Mouse (Mus musculus) layer of hippocampus, adult 2 months (tissue): ENCODE data around the gene Jagn1. TPM values are rescaled to one million over a fixed set of nuclear protein-coding genes. Genes with fewer than 3 reads are reported as not detected.

Source experiments
- DNase-seq, 2 experiments: peaks; one replicate each; pipeline ENCODE4 v3.0.0; 2022; ENCODE audit warnings: low spot score in 2 of 2
- H3K27ac ChIP-seq: fragments of 200-600 bp; 2 replicates; pipeline ENCODE4 v1.8.1; 2022
- H3K4me3 ChIP-seq: fragments of 200-600 bp; 2 replicates; pipeline ENCODE4 v1.8.1; 2022; ENCODE audit warnings: mild to moderate bottlenecking
- CTCF ChIP-seq: fragments of 200-600 bp; conservative IDR thresholded peaks from 2 replicates; pipeline ENCODE4 v1.8.1; 2022; ENCODE audit warnings: antibody characterized with exemption, mild to moderate bottlenecking, moderate library complexity
- microRNA-seq, 2 experiments: library from miRNA; unstranded; fragments of <30 nt; microRNA quantifications; one replicate each; pipeline ENCODE4 v1.2.0; 2021
- total RNA-seq, 2 experiments: library from RNA; stranded (reverse); gene quantifications; 2 replicates each; pipeline ENCODE4 v1.2.3; 2021

Gene Jagn1
- total RNA-seq, 2 experiments from 2014 or later = 41.9 to 42.3 TPM

DNA sequence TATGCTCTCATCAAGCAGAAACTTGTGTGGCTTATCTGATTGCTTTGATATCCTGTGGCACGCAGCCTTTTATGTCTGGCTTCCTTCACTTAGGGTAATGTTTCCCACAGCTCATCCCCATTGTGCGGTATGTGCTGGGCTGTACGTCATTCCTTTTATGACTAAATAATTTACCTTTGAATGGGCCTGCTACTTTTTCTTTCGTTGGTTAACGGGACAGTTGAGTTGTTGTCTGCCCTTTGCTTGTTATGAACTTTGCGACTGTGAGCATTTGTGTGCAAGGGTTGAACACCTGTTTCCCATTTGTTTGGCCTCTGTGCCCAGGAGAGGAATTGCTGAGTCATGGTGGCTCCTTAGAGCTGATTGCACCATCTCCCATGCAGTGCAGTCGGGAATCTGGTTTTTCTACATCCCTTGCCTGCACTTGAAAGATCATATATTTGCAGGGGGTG, 44.8 kb downstream of the Jagn1 start:
- Histone ChIP-seq H3K4me3 (peak overlapping the region; percentile 2; the same call in 1 of the 2 replicates), H3K27ac (peak overlapping the region; percentile 69)
- DNase-seq = no peak
- no peak for TF ChIP-seq CTCF

GRCm38 (mm10) chr6:113489410-113489809, 47.0 kb downstream of the Jagn1 start:
- H3K27ac ChIP-seq = no peak overlapping the region
- DNase-seq = no peak
- H3K4me3 ChIP-seq = no peak overlapping the region
- no peak for TF ChIP-seq CTCF

DNA sequence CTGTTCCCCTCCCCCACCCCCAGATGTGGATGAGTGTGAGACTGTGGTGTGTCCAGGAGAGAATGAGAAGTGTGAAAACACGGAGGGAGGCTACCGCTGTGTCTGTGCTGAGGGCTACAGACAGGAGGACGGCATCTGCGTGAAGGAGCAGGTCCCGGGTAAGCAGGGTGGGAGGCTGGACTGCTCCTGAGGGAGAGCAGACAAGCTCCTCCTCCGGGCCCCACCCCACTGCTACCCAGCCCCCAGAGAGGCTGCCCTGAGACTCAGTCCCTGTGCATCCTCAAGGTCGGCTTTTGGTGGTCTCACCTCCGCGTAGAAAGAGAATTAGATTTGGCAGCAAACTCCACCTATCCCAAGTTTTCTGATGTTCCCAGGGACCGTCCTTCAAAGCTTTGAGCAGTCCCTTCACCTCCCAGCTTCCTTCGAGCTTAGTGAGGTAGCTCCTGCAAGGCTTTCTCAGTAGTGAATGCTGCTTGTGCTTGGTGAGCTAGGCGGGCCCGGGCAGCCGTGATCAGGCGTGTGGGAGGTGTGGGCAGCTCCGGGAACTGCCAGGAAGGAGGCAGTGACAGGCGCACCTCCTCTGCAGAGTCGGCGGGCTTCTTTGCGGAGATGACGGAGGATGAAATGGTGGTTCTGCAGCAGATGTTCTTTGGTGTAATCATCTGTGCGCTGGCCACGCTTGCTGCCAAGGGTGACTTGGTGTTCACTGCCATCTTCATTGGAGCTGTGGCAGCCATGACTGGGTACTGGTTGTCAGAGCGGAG, 49.9 kb downstream of the Jagn1 start:
- H3K27ac ChIP-seq = peak overlapping the region; percentile 84
- no peak for TF ChIP-seq CTCF
- peak; percentile 49 to 67 for DNase-seq
- no peak overlapping the region for H3K4me3 ChIP-seq

- peak overlapping the region; percentile 84 for H3K27ac ChIP-seq
Measured at GRCm38 (mm10) chr6:113494258-113494788, 52.0 kb downstream of the Jagn1 start.

DNA sequence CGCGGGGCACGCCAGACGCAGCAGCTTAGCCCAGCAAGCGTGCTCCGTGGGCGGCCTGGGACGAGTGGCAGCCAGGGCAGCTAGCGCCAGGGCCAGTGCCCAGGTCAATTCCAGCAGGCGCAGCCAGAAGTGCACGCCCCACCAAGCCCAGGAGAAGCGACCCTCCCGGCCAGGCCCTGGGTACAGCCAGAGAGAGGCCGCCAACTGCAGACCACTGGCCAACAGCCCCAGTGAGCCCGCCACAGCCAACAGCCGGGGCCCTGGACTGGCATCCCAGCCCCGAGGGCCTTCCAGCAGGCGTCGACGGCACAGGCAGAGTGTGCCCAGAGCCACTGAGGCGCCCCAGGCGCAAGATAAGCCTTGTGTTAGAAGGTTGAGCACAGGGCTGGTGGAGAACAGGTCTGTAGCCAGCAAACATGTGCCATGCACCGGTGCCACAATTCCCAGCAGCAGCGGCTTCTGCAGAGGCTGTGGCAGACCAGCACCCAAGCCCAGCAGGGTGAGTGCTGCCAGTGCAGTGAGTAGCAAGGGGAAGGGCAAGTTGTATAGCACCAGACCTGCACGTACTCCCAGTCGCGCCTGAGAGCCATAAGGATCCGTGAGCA, 52.8 kb downstream of the Jagn1 start:
- Histone ChIP-seq H3K27ac (peak overlapping the region; percentile 84), H3K4me3 (peak overlapping the region; percentile 52)
- DNase-seq = no peak
- TF ChIP-seq CTCF = no peak

More at GRCm38 (mm10) chr6:113494258-113494788, 52.0 kb downstream of the Jagn1 start:
- TF ChIP-seq CTCF = peak; percentile 84
- peak overlapping the region; percentile 52 for H3K4me3 ChIP-seq
- DNase-seq = peak; percentile 56 to 79

Small RNA genes within 50 kb of the gene (microRNA-seq; reads per million reads assigned to microRNA genes)
- gene Gm24387 = 0 reads per million in 2 experiments

Other genes with a start within 250 kb of the Jagn1 start
- 10 to 100 TPM; 81.3 to 83.0 TPM for gene Lhfpl4, start 247.2 kb upstream of the Jagn1 start, total RNA-seq
- gene Mtmr14, start 204.7 kb upstream of the Jagn1 start, total RNA-seq = 10 to 100 TPM; 15.0 to 15.6 TPM
- gene Cpne9, start 160.3 kb upstream of the Jagn1 start, total RNA-seq = 10 to 100 TPM; 24.0 to 24.7 TPM
- gene Brpf1, start 135.4 kb upstream of the Jagn1 start, total RNA-seq = 10 to 100 TPM; 41.0 to 43.8 TPM
- gene Ogg1, start 115.6 kb upstream of the Jagn1 start, total RNA-seq = 10 to 100 TPM in 1 of 2 experiments, 1 to 10 TPM in 1; 9.1 to 10.6 TPM
- 10 to 100 TPM; 45.4 to 52.0 TPM for gene Camk1, start 98.6 kb upstream of the Jagn1 start, total RNA-seq
- 10 to 100 TPM; 50.5 to 53.5 TPM for gene Tada3, start 64.7 kb upstream of the Jagn1 start, total RNA-seq
- gene Arpc4, start 64.5 kb upstream of the Jagn1 start, total RNA-seq = 100 to 1,000 TPM; 308 to 330 TPM
- gene Ttll3, start 53.3 kb upstream of the Jagn1 start, total RNA-seq = 10 to 100 TPM; 15.5 to 23.2 TPM
- 10 to 100 TPM; 40.2 to 44.4 TPM for gene Rpusd3, start 23.2 kb upstream of the Jagn1 start, total RNA-seq
- gene Cidec, start 6.8 kb upstream of the Jagn1 start, total RNA-seq = not detected
- gene Il17re, start 15.9 kb downstream of the Jagn1 start, total RNA-seq = under 1 TPM; 0.22 to 0.46 TPM
- 1 to 10 TPM; 4.7 to 6.3 TPM for gene Il17rc, start 28.9 kb downstream of the Jagn1 start, total RNA-seq
- 100 to 1,000 TPM; 105 to 120 TPM for gene Creld1, start 40.7 kb downstream of the Jagn1 start, total RNA-seq
- 10 to 100 TPM; 53.9 to 59.1 TPM for gene Prrt3, start 59.4 kb downstream of the Jagn1 start, total RNA-seq
- 10 to 100 TPM; 73.4 to 76.3 TPM for gene Emc3, start 89.1 kb downstream of the Jagn1 start, total RNA-seq
- gene Fancd2, start 89.1 kb downstream of the Jagn1 start, total RNA-seq = 1 to 10 TPM; 2.4 to 3.8 TPM
- under 1 TPM; 0.33 to 0.86 TPM for gene Fancd2os, start 158.1 kb downstream of the Jagn1 start, total RNA-seq
- 100 to 1,000 TPM; 211 to 234 TPM for gene Brk1, start 162.2 kb downstream of the Jagn1 start, total RNA-seq
- 10 to 100 TPM; 44.3 to 44.9 TPM for gene Vhl, start 181.4 kb downstream of the Jagn1 start, total RNA-seq
- 10 to 100 TPM; 16.6 to 18.8 TPM for gene Irak2, start 195.9 kb downstream of the Jagn1 start, total RNA-seq